Mouse (Mus musculus): ENCODE data around the gene March10. TPM values are rescaled to one million over a fixed set of nuclear protein-coding genes. Genes with fewer than 3 reads are reported as not detected.

The March10 gene
- polyA plus RNA-seq, 1 experiment from 2014 or later = 0.35 TPM

DNA sequence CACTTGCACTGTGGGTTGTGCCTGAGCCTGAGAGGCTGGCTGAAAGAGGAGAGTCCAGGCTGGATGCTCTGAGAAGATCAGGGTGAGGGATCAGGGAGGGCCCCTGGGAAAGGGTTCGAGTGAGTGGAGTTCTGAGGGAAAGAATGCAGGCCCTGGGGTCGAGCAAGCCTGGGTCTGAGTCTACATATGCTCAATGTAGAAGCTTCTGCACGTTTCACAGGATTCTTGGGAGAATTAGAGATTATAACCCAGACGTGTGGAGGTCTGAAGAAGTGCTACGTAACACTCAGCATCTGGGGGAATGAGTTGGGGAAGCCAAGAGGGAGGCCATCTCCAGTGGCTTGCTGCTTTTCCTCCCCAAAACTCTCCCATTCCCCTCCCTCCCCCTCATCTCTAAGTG, 34.4 kb upstream of the March10 start:
- WGBS = 77% methylated on average over 5 of the region's 5 CpGs
- Histone ChIP-seq H3K9ac (replicated peaks; ENCODE audit: low read depth, low read length) (no peak overlapping the region), H3K36me3 (ENCODE audit: control insufficient read depth, insufficient read depth) (no peaks in the 10 kb centered on the region), H3K9me3 (ENCODE audit: control insufficient read depth, low read length) (no peaks in the 10 kb centered on the region), H3K4me1 (replicated peaks; ENCODE audit: control insufficient read depth, insufficient read depth, low read length) (no peaks in the 10 kb centered on the region), H3K27me3 (replicated peaks; ENCODE audit: control insufficient read depth, insufficient read depth, low read length) (no peaks in the 10 kb centered on the region), H3K4me3 (replicated peaks; ENCODE audit: low read length) (no peak overlapping the region), H3K4me2 (ENCODE audit: low read length) (no peak overlapping the region), H3K27ac (ENCODE audit: low read length) (no peak overlapping the region)
- no peak for ATAC-seq

DNA sequence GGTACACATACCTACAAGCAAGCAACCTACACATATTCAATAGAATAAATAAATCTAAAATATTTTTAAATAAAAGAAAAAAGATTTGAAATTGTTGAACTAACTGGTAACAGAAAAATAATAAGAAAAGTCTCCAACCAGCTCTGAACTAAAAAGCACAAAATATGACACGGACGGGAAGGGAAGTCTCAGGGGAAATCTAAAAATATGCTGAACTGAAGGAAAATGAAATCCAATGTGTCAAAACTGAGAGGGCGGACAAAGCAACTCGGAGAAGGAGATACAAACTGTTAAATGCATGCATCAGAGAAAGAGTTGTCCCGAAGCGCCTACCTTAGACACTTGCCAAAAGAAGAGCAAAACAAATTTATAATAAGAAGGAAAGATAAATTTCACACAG, 28.9 kb upstream of the March10 start:
- no peaks in the 10 kb centered on the region for H3K36me3 ChIP-seq (ENCODE audit: control insufficient read depth, insufficient read depth)
- no peak overlapping the region for H3K4me3 ChIP-seq (replicated peaks; ENCODE audit: low read length)
- no peaks in the 10 kb centered on the region for H3K4me1 ChIP-seq (replicated peaks; ENCODE audit: control insufficient read depth, insufficient read depth, low read length)
- WGBS = 86% methylated on average over 6 of the region's 6 CpGs
- H3K9ac ChIP-seq (replicated peaks; ENCODE audit: low read depth, low read length) = no peak overlapping the region
- H3K4me2 ChIP-seq (ENCODE audit: low read length) = no peak overlapping the region
- H3K27me3 ChIP-seq (replicated peaks; ENCODE audit: control insufficient read depth, insufficient read depth, low read length) = no peaks in the 10 kb centered on the region
- no peak for ATAC-seq
- no peak overlapping the region for H3K27ac ChIP-seq (ENCODE audit: low read length)
- no peaks in the 10 kb centered on the region for H3K9me3 ChIP-seq (ENCODE audit: control insufficient read depth, low read length)

- Histone ChIP-seq H3K27ac (ENCODE audit: low read length) (no peak overlapping the region), H3K4me3 (replicated peaks; ENCODE audit: low read length) (no peak overlapping the region), H3K27me3 (replicated peaks; ENCODE audit: control insufficient read depth, insufficient read depth, low read length) (no peaks in the 10 kb centered on the region), H3K4me1 (replicated peaks; ENCODE audit: control insufficient read depth, insufficient read depth, low read length) (no peaks in the 10 kb centered on the region), H3K9ac (replicated peaks; ENCODE audit: low read depth, low read length) (no peak overlapping the region), H3K4me2 (ENCODE audit: low read length) (no peak overlapping the region), H3K9me3 (ENCODE audit: control insufficient read depth, low read length) (no peaks in the 10 kb centered on the region), H3K36me3 (ENCODE audit: control insufficient read depth, insufficient read depth) (no peaks in the 10 kb centered on the region)
- WGBS = 85% methylated on average over 6 of the region's 6 CpGs
- ATAC-seq = no peak
These were observed 28.5 kb upstream of the March10 start for GRCm38 (mm10) chr11:105484993-105485392.

DNA sequence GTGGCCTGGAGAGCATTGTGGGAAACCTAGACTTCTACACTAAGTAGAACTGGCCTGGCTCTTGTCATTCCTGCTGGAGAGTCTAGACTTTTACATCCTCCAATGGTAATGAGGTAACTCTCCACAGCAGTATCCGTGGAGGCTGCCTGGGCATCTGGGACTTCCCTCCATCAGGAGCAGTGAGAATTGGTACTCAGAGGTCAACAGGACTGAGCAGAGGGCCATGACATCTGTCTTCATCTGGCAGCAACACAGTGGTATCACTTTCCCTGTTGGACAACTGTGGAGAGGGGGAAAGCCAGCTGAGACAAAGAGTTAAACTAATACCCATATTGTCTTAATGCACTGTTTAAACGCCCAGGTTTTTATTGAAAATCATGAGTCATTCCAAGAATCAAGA, 26.2 kb upstream of the March10 start:
- Histone ChIP-seq H3K27me3 (replicated peaks; ENCODE audit: control insufficient read depth, insufficient read depth, low read length) (no peaks in the 10 kb centered on the region), H3K4me2 (ENCODE audit: low read length) (no peak overlapping the region), H3K9me3 (ENCODE audit: control insufficient read depth, low read length) (no peaks in the 10 kb centered on the region), H3K9ac (replicated peaks; ENCODE audit: low read depth, low read length) (no peak overlapping the region), H3K4me3 (replicated peaks; ENCODE audit: low read length) (no peak overlapping the region), H3K4me1 (replicated peaks; ENCODE audit: control insufficient read depth, insufficient read depth, low read length) (no peaks in the 10 kb centered on the region), H3K27ac (ENCODE audit: low read length) (no peak overlapping the region), H3K36me3 (ENCODE audit: control insufficient read depth, insufficient read depth) (no peaks in the 10 kb centered on the region)
- ATAC-seq = no peak
- 62% methylated on average over 2 of the region's 2 CpGs for WGBS

- Histone ChIP-seq H3K27ac (ENCODE audit: low read length) (no peak overlapping the region), H3K36me3 (ENCODE audit: control insufficient read depth, insufficient read depth) (no peaks in the 10 kb centered on the region), H3K4me2 (ENCODE audit: low read length) (no peak overlapping the region), H3K4me1 (replicated peaks; ENCODE audit: control insufficient read depth, insufficient read depth, low read length) (peaks cover 20% of the 10 kb centered on the region), H3K9me3 (ENCODE audit: control insufficient read depth, low read length) (no peaks in the 10 kb centered on the region), H3K4me3 (replicated peaks; ENCODE audit: low read length) (no peak overlapping the region), H3K9ac (replicated peaks; ENCODE audit: low read depth, low read length) (no peak overlapping the region), H3K27me3 (replicated peaks; ENCODE audit: control insufficient read depth, insufficient read depth, low read length) (no peaks in the 10 kb centered on the region)
- 59% methylated on average over 2 of the region's 2 CpGs for WGBS
- no peak for ATAC-seq
These were observed 18.2 kb upstream of the March10 start for GRCm38 (mm10) chr11:105474746-105475145.

GRCm38 (mm10) chr11:105474352-105474736, 17.8 kb upstream of the March10 start:
- no peak for ATAC-seq
- no peak overlapping the region for H3K4me2 ChIP-seq (ENCODE audit: low read length)
- 33% methylated on average over 6 of the region's 6 CpGs for WGBS
- H3K36me3 ChIP-seq (ENCODE audit: control insufficient read depth, insufficient read depth) = no peaks in the 10 kb centered on the region
- no peak overlapping the region for H3K4me3 ChIP-seq (replicated peaks; ENCODE audit: low read length)
- H3K9ac ChIP-seq (replicated peaks; ENCODE audit: low read depth, low read length) = no peak overlapping the region
- H3K27ac ChIP-seq (ENCODE audit: low read length) = 0 out of 2 replicates have a peak overlapping the region, but pooled peaks have one; percentile 28
- H3K4me1 ChIP-seq (replicated peaks; ENCODE audit: control insufficient read depth, insufficient read depth, low read length) = peaks cover 20% of the 10 kb centered on the region
- no peaks in the 10 kb centered on the region for H3K9me3 ChIP-seq (ENCODE audit: control insufficient read depth, low read length)
- H3K27me3 ChIP-seq (replicated peaks; ENCODE audit: control insufficient read depth, insufficient read depth, low read length) = no peaks in the 10 kb centered on the region

GRCm38 (mm10) chr11:105473716-105474351, 17.3 kb upstream of the March10 start:
- peak overlapping the region; percentile 17; the same call in 1 of the 2 replicates for H3K4me2 ChIP-seq (ENCODE audit: low read length)
- H3K9me3 ChIP-seq (ENCODE audit: control insufficient read depth, low read length) = no peaks in the 10 kb centered on the region
- no peaks in the 10 kb centered on the region for H3K27me3 ChIP-seq (replicated peaks; ENCODE audit: control insufficient read depth, insufficient read depth, low read length)
- WGBS = 7% methylated on average over 5 of the region's 5 CpGs
- H3K36me3 ChIP-seq (ENCODE audit: control insufficient read depth, insufficient read depth) = no peaks in the 10 kb centered on the region
- peaks cover 20% of the 10 kb centered on the region for H3K4me1 ChIP-seq (replicated peaks; ENCODE audit: control insufficient read depth, insufficient read depth, low read length)
- no peak overlapping the region for H3K9ac ChIP-seq (replicated peaks; ENCODE audit: low read depth, low read length)
- no peak overlapping the region for H3K4me3 ChIP-seq (replicated peaks; ENCODE audit: low read length)
- ATAC-seq = peak; percentile 88
- H3K27ac ChIP-seq (ENCODE audit: low read length) = peak overlapping the region; percentile 75

DNA sequence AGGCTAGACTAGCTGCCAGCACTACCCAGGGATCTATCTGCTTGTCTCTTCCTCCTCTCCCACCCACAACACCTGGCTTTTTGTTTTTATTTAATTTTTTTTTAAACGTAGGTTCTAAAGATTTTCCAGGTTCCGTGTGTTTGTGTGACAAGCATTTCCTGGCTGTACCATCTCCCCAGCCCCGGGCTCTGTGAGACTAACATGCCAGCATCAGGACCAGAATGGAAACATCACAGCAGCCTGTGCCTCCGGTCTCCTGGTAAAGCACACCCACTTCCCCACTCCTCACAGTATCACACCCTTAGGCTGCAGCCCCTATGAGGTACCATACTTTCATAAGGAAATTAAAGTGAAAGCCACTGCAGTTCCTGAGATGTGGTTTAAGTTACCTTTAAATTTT, 16.1 kb upstream of the March10 start:
- H3K4me2 ChIP-seq (ENCODE audit: low read length) = no peak overlapping the region
- WGBS = 75% methylated on average over 4 of the region's 4 CpGs
- H3K27ac ChIP-seq (ENCODE audit: low read length) = no peak overlapping the region
- H3K9ac ChIP-seq (replicated peaks; ENCODE audit: low read depth, low read length) = no peak overlapping the region
- no peaks in the 10 kb centered on the region for H3K9me3 ChIP-seq (ENCODE audit: control insufficient read depth, low read length)
- no peak overlapping the region for H3K4me3 ChIP-seq (replicated peaks; ENCODE audit: low read length)
- ATAC-seq = no peak
- H3K36me3 ChIP-seq (ENCODE audit: control insufficient read depth, insufficient read depth) = no peaks in the 10 kb centered on the region
- peaks cover 21% of the 10 kb centered on the region for H3K4me1 ChIP-seq (replicated peaks; ENCODE audit: control insufficient read depth, insufficient read depth, low read length)
- H3K27me3 ChIP-seq (replicated peaks; ENCODE audit: control insufficient read depth, insufficient read depth, low read length) = no peaks in the 10 kb centered on the region

DNA sequence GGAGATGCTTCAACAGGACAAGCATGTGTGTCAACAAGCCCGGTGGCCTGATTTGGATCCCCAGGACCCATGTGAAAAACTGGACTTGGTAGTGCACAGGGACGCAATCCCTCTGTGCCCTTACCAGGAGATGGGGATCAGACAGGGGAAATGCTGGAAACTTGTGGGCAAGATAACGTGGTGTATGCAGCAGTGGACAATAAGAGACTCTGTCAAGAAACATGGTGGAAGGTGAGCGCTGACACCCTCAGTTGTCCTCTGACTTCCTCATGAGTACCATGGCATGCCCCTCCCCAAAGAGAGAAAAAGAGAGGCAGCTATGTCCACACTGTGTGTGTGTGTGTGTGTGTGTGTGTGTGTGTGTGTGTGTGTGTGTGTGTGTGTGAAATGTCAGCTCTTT, 14.4 kb upstream of the March10 start:
- Histone ChIP-seq H3K4me1 (replicated peaks; ENCODE audit: control insufficient read depth, insufficient read depth, low read length) (peaks cover 28% of the 10 kb centered on the region), H3K9me3 (ENCODE audit: control insufficient read depth, low read length) (no peaks in the 10 kb centered on the region), H3K4me3 (replicated peaks; ENCODE audit: low read length) (no peak overlapping the region), H3K27me3 (replicated peaks; ENCODE audit: control insufficient read depth, insufficient read depth, low read length) (no peaks in the 10 kb centered on the region), H3K27ac (ENCODE audit: low read length) (no peak overlapping the region), H3K36me3 (ENCODE audit: control insufficient read depth, insufficient read depth) (no peaks in the 10 kb centered on the region), H3K4me2 (ENCODE audit: low read length) (no peak overlapping the region), H3K9ac (replicated peaks; ENCODE audit: low read depth, low read length) (no peak overlapping the region)
- ATAC-seq = no peak
- WGBS = 94% methylated on average over 4 of the region's 4 CpGs

DNA sequence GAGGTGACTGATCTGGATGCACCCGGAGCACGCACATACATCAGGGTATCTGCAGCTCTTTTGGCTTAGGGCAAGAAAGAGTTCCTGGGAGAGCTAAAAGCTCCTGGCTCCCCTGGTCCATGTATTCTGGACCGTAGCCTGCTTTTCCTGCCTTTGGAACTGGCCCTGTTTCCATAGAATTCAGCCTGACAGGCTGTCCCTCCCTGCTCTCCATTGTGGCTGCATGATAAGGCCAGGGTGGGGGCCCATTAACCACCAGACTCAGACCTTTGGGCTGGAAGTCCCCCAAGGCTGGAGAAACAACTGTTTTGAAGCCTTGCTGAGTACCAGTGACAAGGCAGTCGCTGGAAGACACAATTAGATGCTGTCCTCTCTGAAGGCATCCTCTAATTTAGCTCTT, 13.0 kb upstream of the March10 start:
- H3K9ac ChIP-seq (replicated peaks; ENCODE audit: low read depth, low read length) = no peak overlapping the region
- H3K4me3 ChIP-seq (replicated peaks; ENCODE audit: low read length) = no peak overlapping the region
- H3K4me1 ChIP-seq (replicated peaks; ENCODE audit: control insufficient read depth, insufficient read depth, low read length) = peaks cover 24% of the 10 kb centered on the region
- ATAC-seq = no peak
- H3K9me3 ChIP-seq (ENCODE audit: control insufficient read depth, low read length) = no peaks in the 10 kb centered on the region
- no peaks in the 10 kb centered on the region for H3K27me3 ChIP-seq (replicated peaks; ENCODE audit: control insufficient read depth, insufficient read depth, low read length)
- H3K36me3 ChIP-seq (ENCODE audit: control insufficient read depth, insufficient read depth) = no peaks in the 10 kb centered on the region
- 70% methylated on average over 4 of the region's 4 CpGs for WGBS
- no peak overlapping the region for H3K4me2 ChIP-seq (ENCODE audit: low read length)
- H3K27ac ChIP-seq (ENCODE audit: low read length) = no peak overlapping the region
